Mouse (Mus musculus) stomach, postnatal 0 days (tissue): Measurements from ENCODE around the gene Rnf220.

Experiments used
- CTCF ChIP-seq: IDR thresholded peaks from 2 replicates; pipeline ENCODE4 v1.5.1; 2016; ENCODE audit warnings: antibody characterized with exemption, low read depth, mild to moderate bottlenecking, moderate library complexity
- EP300 ChIP-seq: optimal IDR thresholded peaks from 2 replicates; pipeline ENCODE3; 2016; ENCODE audit warnings: antibody characterized with exemption

GRCm38 (mm10) chr4:117416827-117417226 lies 80.0 kb downstream of the Rnf220 start:
- no peak for TF ChIP-seq EP300
- TF ChIP-seq CTCF: no peak
